Mouse (Mus musculus): Measurements from ENCODE around the gene Bach2.

Bach2 gene

GRCm38 (mm10) chr4:32524282-32524681 lies 285.7 kb downstream of the Bach2 start:
- DNase-seq (ENCODE audit: low read depth, low spot score), result no peak

GRCm38 (mm10) chr4:32525000-32525399 lies 286.4 kb downstream of the Bach2 start:
- no peak for DNase-seq (ENCODE audit: low read depth, low spot score)

- DNase-seq (ENCODE audit: low read depth, low spot score), result no peak
Observed at GRCm38 (mm10) chr4:32526228-32526836, 287.7 kb downstream of the Bach2 start.

GRCm38 (mm10) chr4:32529443-32529995 lies 290.9 kb downstream of the Bach2 start:
- no peak for DNase-seq (ENCODE audit: low read depth, low spot score)

- DNase-seq (ENCODE audit: low read depth, low spot score), result peak; percentile 60
Observed at GRCm38 (mm10) chr4:32530421-32530920, 291.9 kb downstream of the Bach2 start.

GRCm38 (mm10) chr4:32530921-32531846 lies 292.6 kb downstream of the Bach2 start:
- DNase-seq (ENCODE audit: low read depth, low spot score), result peak; percentile 83

- DNase-seq (ENCODE audit: low read depth, low spot score), result no peak
Observed at GRCm38 (mm10) chr4:32532079-32532478, 293.5 kb downstream of the Bach2 start.

GRCm38 (mm10) chr4:32533735-32534134 lies 295.1 kb downstream of the Bach2 start:
- no peak for DNase-seq (ENCODE audit: low read depth, low spot score)

- no peak for DNase-seq (ENCODE audit: low read depth, low spot score)
Observed at GRCm38 (mm10) chr4:32535626-32536025, 297.0 kb downstream of the Bach2 start.

- DNase-seq (ENCODE audit: low read depth, low spot score), result peak; percentile 86
Observed at GRCm38 (mm10) chr4:32536870-32537508, 298.4 kb downstream of the Bach2 start.

GRCm38 (mm10) chr4:32538088-32538487 lies 299.5 kb downstream of the Bach2 start:
- peak; percentile 87 for DNase-seq (ENCODE audit: low read depth, low spot score)

- DNase-seq (ENCODE audit: low read depth, low spot score), result no peak
Observed at GRCm38 (mm10) chr4:32538488-32538887, 299.9 kb downstream of the Bach2 start.

GRCm38 (mm10) chr4:32538987-32539386 lies 300.4 kb downstream of the Bach2 start:
- DNase-seq (ENCODE audit: low read depth, low spot score), result peak; percentile 78

- DNase-seq (ENCODE audit: low read depth, low spot score), result peak; percentile 55
Observed at GRCm38 (mm10) chr4:32544821-32545545, 306.4 kb downstream of the Bach2 start.

- DNase-seq (ENCODE audit: low read depth, low spot score), result no peak
Observed at GRCm38 (mm10) chr4:32545548-32545947, 306.9 kb downstream of the Bach2 start.

GRCm38 (mm10) chr4:32549150-32549549 lies 310.5 kb downstream of the Bach2 start:
- peak; percentile 24 for DNase-seq (ENCODE audit: low read depth, low spot score)

GRCm38 (mm10) chr4:32551337-32551736 lies 312.7 kb downstream of the Bach2 start:
- peak; percentile 56 for DNase-seq (ENCODE audit: low read depth, low spot score)

GRCm38 (mm10) chr4:32555506-32555905 lies 316.9 kb downstream of the Bach2 start:
- no peak for DNase-seq (ENCODE audit: low read depth, low spot score)

GRCm38 (mm10) chr4:32560246-32560645 lies 321.6 kb downstream of the Bach2 start:
- DNase-seq (ENCODE audit: low read depth, low spot score), result peak; percentile 73

- DNase-seq (ENCODE audit: low read depth, low spot score), result peak; percentile 89
Observed at GRCm38 (mm10) chr4:32560724-32561554, 322.3 kb downstream of the Bach2 start.

Data from brain, adult 2 months (tissue).